Mouse (Mus musculus): Measurements from ENCODE around the gene Zfp668. TPM values are rescaled to one million over a fixed set of nuclear protein-coding genes. Genes with fewer than 3 reads are reported as not detected.

Zfp668 gene
- polyA plus RNA-seq, 1 experiment from 2014 or later = 9.4 TPM

GRCm38 (mm10) chr7:127888821-127889220, 12.2 kb upstream of the Zfp668 start:
- WGBS = 69% methylated on average over 3 of the region's 3 CpGs
- Histone ChIP-seq H3K4me3 (ENCODE audit: low read depth, low read length) (no peak overlapping the region), H3K4me1 (ENCODE audit: insufficient read depth, low read depth, low read length) (no peaks in the 10 kb centered on the region), H3K9ac (replicated peaks; ENCODE audit: low read depth) (no peak overlapping the region), H3K4me2 (replicated peaks; ENCODE audit: low read depth, low read length) (no peak overlapping the region), H3K27ac (ENCODE audit: low read length) (no peak overlapping the region), H3K27me3 (replicated peaks; ENCODE audit: insufficient read depth, low read length) (no peaks in the 10 kb centered on the region), H3K9me3 (ENCODE audit: low read length) (no peaks in the 10 kb centered on the region), H3K36me3 (ENCODE audit: insufficient read depth, low read length) (peaks cover 17% of the 10 kb centered on the region; the same call in 1 of the 2 replicates)
- no peak for DNase-seq (ENCODE audit: low spot score)
- TF ChIP-seq CTCF (IDR thresholded peaks at IDR 0.05) (no peak), EP300 (IDR thresholded peaks at IDR 0.05) (no peak)
- no peak for ATAC-seq

GRCm38 (mm10) chr7:127887781-127888180, 11.2 kb upstream of the Zfp668 start:
- Histone ChIP-seq H3K4me3 (ENCODE audit: low read depth, low read length) (no peak overlapping the region), H3K9me3 (ENCODE audit: low read length) (no peaks in the 10 kb centered on the region), H3K36me3 (ENCODE audit: insufficient read depth, low read length) (peaks cover 23% of the 10 kb centered on the region; the same call in 1 of the 2 replicates), H3K27me3 (replicated peaks; ENCODE audit: insufficient read depth, low read length) (no peaks in the 10 kb centered on the region), H3K9ac (replicated peaks; ENCODE audit: low read depth) (no peak overlapping the region), H3K27ac (ENCODE audit: low read length) (no peak overlapping the region), H3K4me2 (replicated peaks; ENCODE audit: low read depth, low read length) (no peak overlapping the region), H3K4me1 (ENCODE audit: insufficient read depth, low read depth, low read length) (no peaks in the 10 kb centered on the region)
- WGBS = 74% methylated on average over 3 of the region's 3 CpGs
- DNase-seq (ENCODE audit: low spot score) (no peak), ATAC-seq (no peak)
- TF ChIP-seq EP300 (IDR thresholded peaks at IDR 0.05) (no peak), CTCF (IDR thresholded peaks at IDR 0.05) (no peak)

GRCm38 (mm10) chr7:127887191-127887590, 10.6 kb upstream of the Zfp668 start:
- H3K27me3 ChIP-seq (replicated peaks; ENCODE audit: insufficient read depth, low read length) = no peaks in the 10 kb centered on the region
- H3K4me1 ChIP-seq (ENCODE audit: insufficient read depth, low read depth, low read length) = no peaks in the 10 kb centered on the region
- peaks cover 28% of the 10 kb centered on the region; the same call in 1 of the 2 replicates for H3K36me3 ChIP-seq (ENCODE audit: insufficient read depth, low read length)
- no peak overlapping the region for H3K9ac ChIP-seq (replicated peaks; ENCODE audit: low read depth)
- no peak overlapping the region for H3K4me3 ChIP-seq (ENCODE audit: low read depth, low read length)
- 86% methylated on average over 8 of the region's 8 CpGs for WGBS
- DNase-seq (ENCODE audit: low spot score) (no peak), ATAC-seq (no peak)
- TF ChIP-seq CTCF (IDR thresholded peaks at IDR 0.05) (no peak), EP300 (IDR thresholded peaks at IDR 0.05) (no peak)
- no peaks in the 10 kb centered on the region for H3K9me3 ChIP-seq (ENCODE audit: low read length)
- no peak overlapping the region for H3K27ac ChIP-seq (ENCODE audit: low read length)
- no peak overlapping the region for H3K4me2 ChIP-seq (replicated peaks; ENCODE audit: low read depth, low read length)

DNA sequence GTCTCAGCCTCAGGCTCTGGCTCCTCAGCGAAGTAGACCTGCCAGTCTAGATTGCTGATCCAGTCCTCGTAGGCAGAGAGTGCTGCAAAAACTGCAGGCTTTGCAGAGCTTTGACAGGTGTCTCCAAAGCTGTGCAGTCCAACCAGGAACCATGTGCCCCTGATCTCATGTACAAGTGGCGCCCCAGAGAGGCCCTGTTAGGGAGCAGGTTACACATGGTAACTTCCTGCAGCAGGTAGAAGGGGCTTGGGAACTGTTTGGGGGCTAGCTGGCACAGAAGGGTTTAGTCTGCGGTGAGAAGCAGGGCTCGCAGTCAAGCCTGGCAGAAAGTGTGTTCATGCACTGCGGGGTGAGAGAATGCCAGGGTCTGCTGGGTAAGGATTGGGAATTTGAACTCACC, 9.9 kb upstream of the Zfp668 start:
- WGBS = 90% methylated on average over 6 of the region's 6 CpGs
- H3K4me3 ChIP-seq (ENCODE audit: low read depth, low read length) = no peak overlapping the region
- no peak for ATAC-seq
- H3K36me3 ChIP-seq (ENCODE audit: insufficient read depth, low read length) = peaks cover 34% of the 10 kb centered on the region; the same call in 1 of the 2 replicates
- no peaks in the 10 kb centered on the region for H3K9me3 ChIP-seq (ENCODE audit: low read length)
- H3K9ac ChIP-seq (replicated peaks; ENCODE audit: low read depth) = no peak overlapping the region
- H3K4me2 ChIP-seq (replicated peaks; ENCODE audit: low read depth, low read length) = no peak overlapping the region
- H3K27me3 ChIP-seq (replicated peaks; ENCODE audit: insufficient read depth, low read length) = no peaks in the 10 kb centered on the region
- no peaks in the 10 kb centered on the region for H3K4me1 ChIP-seq (ENCODE audit: insufficient read depth, low read depth, low read length)
- no peak overlapping the region for H3K27ac ChIP-seq (ENCODE audit: low read length)
- TF ChIP-seq CTCF (IDR thresholded peaks at IDR 0.05) (no peak), EP300 (IDR thresholded peaks at IDR 0.05) (no peak)
- DNase-seq (ENCODE audit: low spot score) = no peak

DNA sequence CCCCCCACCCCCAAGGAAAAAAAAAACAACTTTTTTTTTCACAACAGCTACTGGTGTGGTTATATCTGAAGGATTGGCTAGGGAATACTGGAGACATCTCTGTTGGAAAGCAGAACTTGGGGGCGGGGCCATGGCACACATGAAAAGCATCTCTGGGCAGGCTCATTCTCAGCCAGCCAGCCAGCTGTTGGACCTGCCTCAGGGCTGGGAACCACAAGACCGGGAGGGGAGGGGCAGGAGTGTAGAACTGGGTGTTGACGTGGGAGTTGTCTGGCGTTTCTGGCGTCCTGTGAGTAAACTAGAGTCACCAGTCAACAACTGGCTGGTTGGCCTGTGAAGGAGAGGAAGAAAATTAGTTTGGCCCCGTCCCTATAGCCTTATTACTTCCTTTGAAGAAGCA, 9.3 kb upstream of the Zfp668 start:
- WGBS = 67% methylated on average over 6 of the region's 6 CpGs
- ATAC-seq = peak; percentile 65
- H3K27me3 ChIP-seq (replicated peaks; ENCODE audit: insufficient read depth, low read length) = no peaks in the 10 kb centered on the region
- H3K9me3 ChIP-seq (ENCODE audit: low read length) = no peaks in the 10 kb centered on the region
- H3K4me3 ChIP-seq (ENCODE audit: low read depth, low read length) = no peak overlapping the region
- no peak overlapping the region for H3K9ac ChIP-seq (replicated peaks; ENCODE audit: low read depth)
- peak; percentile 76 for DNase-seq (ENCODE audit: low spot score)
- no peak overlapping the region for H3K27ac ChIP-seq (ENCODE audit: low read length)
- H3K36me3 ChIP-seq (ENCODE audit: insufficient read depth, low read length) = peaks cover 40% of the 10 kb centered on the region; the same call in 1 of the 2 replicates
- no peak overlapping the region for H3K4me2 ChIP-seq (replicated peaks; ENCODE audit: low read depth, low read length)
- H3K4me1 ChIP-seq (ENCODE audit: insufficient read depth, low read depth, low read length) = no peaks in the 10 kb centered on the region
- no peak for TF ChIP-seq EP300 (IDR thresholded peaks at IDR 0.05)
- no peak for TF ChIP-seq CTCF (IDR thresholded peaks at IDR 0.05)

GRCm38 (mm10) chr7:127880431-127880830, 3.8 kb upstream of the Zfp668 start:
- Histone ChIP-seq H3K4me1 (ENCODE audit: insufficient read depth, low read depth, low read length) (no peaks in the 10 kb centered on the region), H3K4me2 (replicated peaks; ENCODE audit: low read depth, low read length) (no peak overlapping the region), H3K36me3 (ENCODE audit: insufficient read depth, low read length) (peaks cover 56% of the 10 kb centered on the region), H3K9ac (replicated peaks; ENCODE audit: low read depth) (no peak overlapping the region), H3K4me3 (ENCODE audit: low read depth, low read length) (no peak overlapping the region), H3K27ac (ENCODE audit: low read length) (no peak overlapping the region), H3K27me3 (replicated peaks; ENCODE audit: insufficient read depth, low read length) (no peaks in the 10 kb centered on the region), H3K9me3 (ENCODE audit: low read length) (no peaks in the 10 kb centered on the region)
- ATAC-seq = no peak
- TF ChIP-seq CTCF (IDR thresholded peaks at IDR 0.05) = no peak
- TF ChIP-seq EP300 (IDR thresholded peaks at IDR 0.05) = no peak
- 82% methylated on average over 12 of the region's 12 CpGs for WGBS
- DNase-seq (ENCODE audit: low spot score) = no peak

DNA sequence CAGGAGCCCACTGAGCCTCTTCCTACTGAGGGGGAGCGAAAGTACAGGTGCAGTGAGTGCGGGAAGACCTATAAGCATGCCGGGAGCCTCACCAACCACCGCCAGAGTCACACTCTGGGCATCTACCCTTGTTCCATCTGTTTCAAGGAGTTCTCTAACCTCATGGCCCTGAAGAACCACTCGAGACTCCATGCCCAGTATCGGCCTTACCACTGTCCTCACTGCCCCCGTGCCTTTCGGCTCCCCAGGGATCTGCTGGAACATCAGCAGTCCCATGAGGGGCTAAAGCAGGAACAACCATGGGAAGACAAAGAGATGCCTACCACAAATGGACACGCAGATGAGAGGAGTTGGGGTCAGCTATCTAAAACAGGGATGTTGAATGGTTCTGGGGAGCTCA, 2.7 kb upstream of the Zfp668 start:
- Histone ChIP-seq H3K27me3 (replicated peaks; ENCODE audit: insufficient read depth, low read length) (no peaks in the 10 kb centered on the region), H3K4me2 (replicated peaks; ENCODE audit: low read depth, low read length) (no peak overlapping the region), H3K4me1 (ENCODE audit: insufficient read depth, low read depth, low read length) (peaks cover 5% of the 10 kb centered on the region; the same call in 1 of the 2 replicates), H3K27ac (ENCODE audit: low read length) (no peak overlapping the region), H3K9ac (replicated peaks; ENCODE audit: low read depth) (no peak overlapping the region), H3K9me3 (ENCODE audit: low read length) (no peaks in the 10 kb centered on the region), H3K36me3 (ENCODE audit: insufficient read depth, low read length) (peaks cover 48% of the 10 kb centered on the region), H3K4me3 (ENCODE audit: low read depth, low read length) (no peak overlapping the region)
- WGBS = 97% methylated on average over 9 of the region's 9 CpGs
- TF ChIP-seq CTCF (IDR thresholded peaks at IDR 0.05) = no peak
- TF ChIP-seq EP300 (IDR thresholded peaks at IDR 0.05) = no peak
- ATAC-seq = no peak
- DNase-seq (ENCODE audit: low spot score) = no peak

Measured in lung, postnatal 0 days (tissue).